Mouse (Mus musculus): Measurements from ENCODE around the gene Tars2. TPM values are rescaled to one million over a fixed set of nuclear protein-coding genes. Genes with fewer than 3 reads are reported as not detected.

Tars2 gene
- 90.5 TPM for polyA plus RNA-seq (2017; shearing (Covaris generic))

DNA sequence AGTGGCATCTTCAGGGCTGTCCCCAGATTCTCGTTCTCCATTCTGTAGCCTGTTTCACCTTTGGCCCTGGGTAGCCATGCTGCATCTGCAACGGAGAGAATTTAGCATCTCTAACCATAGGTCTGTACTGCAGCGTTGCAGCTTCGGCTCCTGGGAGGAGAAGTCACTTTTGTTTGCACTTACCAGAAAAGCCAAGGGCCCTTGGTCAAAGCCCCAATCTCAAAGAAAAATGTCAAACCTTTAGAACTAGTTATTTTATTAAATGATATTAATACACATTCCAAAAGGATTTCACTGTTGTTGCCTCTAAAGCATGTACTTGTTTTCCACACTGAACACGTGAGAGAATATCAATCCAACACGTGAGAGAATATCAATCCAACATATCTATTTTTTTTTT, at the start of gene Tars2:
Gene Tars2 (minus strand): TSS at position 101 of the 400 bp plus-strand sequence.

DNA sequence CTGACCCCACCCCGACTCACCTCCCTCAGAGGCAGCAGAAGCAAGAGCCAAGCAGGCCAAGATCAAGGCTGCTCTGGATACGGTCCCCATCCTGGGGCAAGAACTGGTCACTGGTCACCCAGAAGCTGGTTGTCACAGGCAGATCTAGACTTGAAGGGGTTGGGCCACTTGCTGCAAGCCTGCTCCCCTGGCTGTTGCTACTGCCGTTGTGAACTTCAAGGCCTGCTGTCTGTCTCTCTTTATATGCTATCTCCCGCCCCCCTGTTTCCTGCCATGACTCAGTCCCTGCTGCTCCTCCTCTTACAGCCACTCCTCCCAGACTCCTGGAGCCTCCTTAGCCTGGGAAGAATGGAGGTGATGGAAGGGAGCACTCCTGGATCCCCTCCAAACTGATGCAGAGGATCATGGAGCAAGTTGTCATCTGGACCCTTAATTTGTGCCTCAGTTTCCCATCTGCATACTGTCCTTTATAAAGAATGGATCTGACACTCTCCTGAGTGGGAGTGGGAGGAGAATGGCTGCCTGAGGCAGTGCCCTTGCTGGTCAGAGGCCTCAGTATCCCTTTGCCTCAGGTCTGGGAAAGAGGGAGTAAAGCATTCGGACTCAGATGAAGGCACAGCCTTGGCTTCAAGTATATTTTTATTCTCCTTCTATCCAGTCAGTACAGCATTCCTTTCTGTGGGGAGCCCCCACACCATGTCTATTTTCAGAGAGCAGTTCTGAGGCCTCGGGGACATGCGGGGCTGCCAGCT, 20.5 kb downstream of the Tars2 start, which contains the start of gene Ecm1:
Gene Ecm1 (minus strand): TSS at position 217 of the 752 bp plus-strand sequence.

Other genes with a start within 250 kb of the Tars2 start
- gene Ctss, start 233.4 kb downstream of the Tars2 start, polyA plus RNA-seq (2017; shearing (Covaris generic)) = 404 TPM
- not detected for gene Hormad1, start 200.5 kb downstream of the Tars2 start, polyA plus RNA-seq (2017; shearing (Covaris generic))
- gene Golph3l, start 171.3 kb downstream of the Tars2 start, polyA plus RNA-seq (2017; shearing (Covaris generic)) = 56.1 TPM
- gene Ensa, start 135.2 kb downstream of the Tars2 start, polyA plus RNA-seq (2017; shearing (Covaris generic)) = 108 TPM
- 44.3 TPM for gene Mcl1, start 101.4 kb downstream of the Tars2 start, polyA plus RNA-seq (2017; shearing (Covaris generic))
- gene Adamtsl4, start 72.3 kb downstream of the Tars2 start, polyA plus RNA-seq (2017; shearing (Covaris generic)) = 14.0 TPM
- gene Ecm1, start 20.6 kb downstream of the Tars2 start, polyA plus RNA-seq (2017; shearing (Covaris generic)) = 168 TPM
- gene Rprd2, start 58.7 kb upstream of the Tars2 start, polyA plus RNA-seq (2017; shearing (Covaris generic)) = 20.4 TPM
- gene Prpf3, start 95.7 kb upstream of the Tars2 start, polyA plus RNA-seq (2017; shearing (Covaris generic)) = 73.9 TPM
- gene Mrps21, start 111.3 kb upstream of the Tars2 start, polyA plus RNA-seq (2017; shearing (Covaris generic)) = 256 TPM
- gene Ciart, start 122.0 kb upstream of the Tars2 start, polyA plus RNA-seq (2017; shearing (Covaris generic)) = 7.4 TPM
- gene BC028528, start 131.8 kb upstream of the Tars2 start, polyA plus RNA-seq (2017; shearing (Covaris generic)) = 0.40 TPM
- 56.1 TPM for gene Aph1a, start 133.8 kb upstream of the Tars2 start, polyA plus RNA-seq (2017; shearing (Covaris generic))
- not detected for gene Car14, start 144.5 kb upstream of the Tars2 start, polyA plus RNA-seq (2017; shearing (Covaris generic))
- 235 TPM for gene Anp32e, start 169.0 kb upstream of the Tars2 start, polyA plus RNA-seq (2017; shearing (Covaris generic))
- 10.0 TPM for gene Plekho1, start 235.8 kb upstream of the Tars2 start, polyA plus RNA-seq (2017; shearing (Covaris generic))